Mouse (Mus musculus) subcutaneous adipose tissue, adult 2 months (tissue): Measurements from ENCODE around the gene Cdk5r1. TPM values are rescaled to one million over a fixed set of nuclear protein-coding genes. Genes with fewer than 3 reads are reported as not detected.

Experiments used
- polyA plus RNA-seq: library from polyadenylated mRNA; depleted of rRNA; stranded (reverse); fragments of >200 nt; gene quantifications from 2 replicates; pipeline ENCODE4 v1.2.3, GENCODE M21; 2012; ENCODE audit warnings: low replicate concordance; rRNA removed

Cdk5r1 gene
- 1.2 and 2.8 TPM in 2 replicates for polyA plus RNA-seq

GRCm38 (mm10) chr11:80476222-80477189 lies at the start of gene Cdk5r1:
Gene Cdk5r1, plus strand, starts transcription at chr11:80477023.

DNA sequence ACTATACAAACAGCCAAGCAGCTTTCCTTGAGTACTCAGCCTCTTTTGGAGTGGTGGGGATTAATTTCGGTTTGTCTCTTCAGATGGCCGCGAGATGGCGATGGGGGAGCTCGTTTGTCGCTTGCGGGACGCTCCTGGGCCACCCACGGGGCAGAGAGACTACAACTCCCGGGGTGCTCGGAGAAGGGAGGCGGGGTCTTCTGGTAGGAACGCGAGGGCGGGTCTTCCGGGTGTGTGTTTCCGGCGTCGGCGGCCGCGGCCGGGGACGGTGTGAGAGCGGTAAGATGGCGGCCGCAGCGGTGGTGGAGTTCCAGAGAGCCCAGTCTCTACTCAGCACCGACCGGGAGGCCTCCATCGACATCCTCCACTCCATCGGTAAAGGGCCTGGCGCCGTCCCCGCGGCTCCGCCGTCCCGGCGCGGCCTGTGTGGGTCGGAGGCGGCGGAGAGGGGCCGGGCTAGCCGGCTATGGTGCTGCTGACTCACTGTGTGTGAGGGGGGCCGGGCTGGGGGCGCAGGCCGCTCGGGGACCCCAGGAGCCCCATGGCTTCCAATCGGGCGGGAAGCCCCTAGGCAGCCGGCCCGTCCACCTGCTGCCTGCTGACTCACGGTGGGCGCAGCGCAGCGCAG lies 48.3 kb upstream of the Cdk5r1 start, which contains the start of gene Psmd11:
Gene Psmd11 (plus strand): TSS at position 235 of the 628 bp plus-strand sequence.

Other genes with a start within 250 kb of the Cdk5r1 start
- gene Rhbdl3, start 176.1 kb upstream of the Cdk5r1 start, polyA plus RNA-seq, result 8.8 and 13.3 TPM in 2 replicates
- gene 5730455P16Rik, start 99.0 kb upstream of the Cdk5r1 start, polyA plus RNA-seq, result 5.5 and 6.0 TPM in 2 replicates
- gene Zfp207, start 93.7 kb upstream of the Cdk5r1 start, polyA plus RNA-seq, result 122 and 138 TPM in 2 replicates
- 62.2 and 66.9 TPM in 2 replicates for gene Psmd11, start 48.4 kb upstream of the Cdk5r1 start, polyA plus RNA-seq